Mouse (Mus musculus): Measurements from ENCODE around the gene Ddx19a. TPM values are rescaled to one million over a fixed set of nuclear protein-coding genes. Genes with fewer than 3 reads are reported as not detected.
"Not testable (repeated sequence)": the region's sequence is repeated elsewhere in the genome, so short reads cannot be mapped to it uniquely, and the experiment has no call there.

The Ddx19a gene
- polyA plus RNA-seq, 1 experiment from 2014 or later: 11.5 TPM

GRCm38 (mm10) chr8:110929672-110930071 is 67.9 kb downstream of the Ddx19a start:
- not testable (repeated sequence) for H3K4me3 ChIP-seq (ENCODE audit: low read length); ATAC-seq
- over 99% methylated on average over 8 of the region's 8 CpGs for WGBS

GRCm38 (mm10) chr8:110929066-110929465 is 68.5 kb downstream of the Ddx19a start:
- no peaks in the 10 kb centered on the region for H3K36me3 ChIP-seq (ENCODE audit: control insufficient read depth, insufficient read depth, low read length)
- H3K9me3 ChIP-seq (ENCODE audit: control insufficient read depth, low read length): no peaks in the 10 kb centered on the region
- WGBS: 70% methylated on average over 5 of the region's 5 CpGs
- no peaks in the 10 kb centered on the region for H3K27me3 ChIP-seq (replicated peaks; ENCODE audit: control insufficient read depth, insufficient read depth, low read length)
- no peak overlapping the region for H3K4me2 ChIP-seq (ENCODE audit: low read depth, low read length)
- peaks cover 14% of the 10 kb centered on the region for H3K4me1 ChIP-seq (ENCODE audit: control insufficient read depth, insufficient read depth, low read length)
- H3K4me3 ChIP-seq (ENCODE audit: low read length): no peak overlapping the region
- no peak overlapping the region for H3K9ac ChIP-seq (ENCODE audit: low read depth, low read length)
- no peak overlapping the region for H3K27ac ChIP-seq (ENCODE audit: low read length)
- ATAC-seq: 0 out of 2 replicates have a peak, but pooled peaks have one; percentile 31

More at GRCm38 (mm10) chr8:110929672-110930071, 67.9 kb downstream of the Ddx19a start:
- H3K36me3 ChIP-seq (ENCODE audit: control insufficient read depth, insufficient read depth, low read length); H3K27ac ChIP-seq (ENCODE audit: low read length); H3K4me2 ChIP-seq (ENCODE audit: low read depth, low read length); H3K9me3 ChIP-seq (ENCODE audit: control insufficient read depth, low read length); H3K27me3 ChIP-seq (replicated peaks; ENCODE audit: control insufficient read depth, insufficient read depth, low read length); H3K9ac ChIP-seq (ENCODE audit: low read depth, low read length): not testable (repeated sequence)
- peaks cover 14% of the 10 kb centered on the region for H3K4me1 ChIP-seq (ENCODE audit: control insufficient read depth, insufficient read depth, low read length)

- 75% methylated on average over 7 of the region's 7 CpGs for WGBS
- Histone ChIP-seq H3K27ac (ENCODE audit: low read length) (no peak overlapping the region), H3K4me2 (ENCODE audit: low read depth, low read length) (no peak overlapping the region), H3K4me1 (ENCODE audit: control insufficient read depth, insufficient read depth, low read length) (peaks cover 14% of the 10 kb centered on the region), H3K9me3 (ENCODE audit: control insufficient read depth, low read length) (no peaks in the 10 kb centered on the region), H3K36me3 (ENCODE audit: control insufficient read depth, insufficient read depth, low read length) (no peaks in the 10 kb centered on the region), H3K27me3 (replicated peaks; ENCODE audit: control insufficient read depth, insufficient read depth, low read length) (no peaks in the 10 kb centered on the region), H3K9ac (ENCODE audit: low read depth, low read length) (no peak overlapping the region), H3K4me3 (ENCODE audit: low read length) (no peak overlapping the region)
- no peak for ATAC-seq
Measured at GRCm38 (mm10) chr8:110928435-110928834, 69.2 kb downstream of the Ddx19a start.

GRCm38 (mm10) chr8:110926690-110927089 is 70.9 kb downstream of the Ddx19a start:
- no peak overlapping the region for H3K4me3 ChIP-seq (ENCODE audit: low read length)
- H3K4me2 ChIP-seq (ENCODE audit: low read depth, low read length): no peak overlapping the region
- no peak overlapping the region for H3K9ac ChIP-seq (ENCODE audit: low read depth, low read length)
- H3K27me3 ChIP-seq (replicated peaks; ENCODE audit: control insufficient read depth, insufficient read depth, low read length): no peaks in the 10 kb centered on the region
- H3K4me1 ChIP-seq (ENCODE audit: control insufficient read depth, insufficient read depth, low read length): peaks cover 12% of the 10 kb centered on the region
- no peaks in the 10 kb centered on the region for H3K36me3 ChIP-seq (ENCODE audit: control insufficient read depth, insufficient read depth, low read length)
- 0 out of 2 replicates have a peak overlapping the region, but pooled peaks have one; percentile 15 for H3K27ac ChIP-seq (ENCODE audit: low read length)
- H3K9me3 ChIP-seq (ENCODE audit: control insufficient read depth, low read length): no peaks in the 10 kb centered on the region
- WGBS: 38% methylated on average over 5 of the region's 5 CpGs
- ATAC-seq: no peak

- no peak for ATAC-seq
- Histone ChIP-seq H3K27ac (ENCODE audit: low read length) (no peak overlapping the region), H3K36me3 (ENCODE audit: control insufficient read depth, insufficient read depth, low read length) (no peaks in the 10 kb centered on the region), H3K9me3 (ENCODE audit: control insufficient read depth, low read length) (no peaks in the 10 kb centered on the region), H3K9ac (ENCODE audit: low read depth, low read length) (no peak overlapping the region), H3K4me3 (ENCODE audit: low read length) (no peak overlapping the region), H3K27me3 (replicated peaks; ENCODE audit: control insufficient read depth, insufficient read depth, low read length) (no peaks in the 10 kb centered on the region), H3K4me1 (ENCODE audit: control insufficient read depth, insufficient read depth, low read length) (peaks cover 15% of the 10 kb centered on the region), H3K4me2 (ENCODE audit: low read depth, low read length) (no peak overlapping the region)
- 85% methylated on average over 8 of the region's 8 CpGs for WGBS
Measured at GRCm38 (mm10) chr8:110925691-110926140, 71.9 kb downstream of the Ddx19a start.

Small RNAs within 50 kb of the gene (microRNA-seq; reads per million reads assigned to microRNA genes)
- gene Gm24103 (not detected), gene Mir3473d (0.91 reads per million)

Other genes starting within 250 kb of the Ddx19a start
- gene Il34, start 191.9 kb downstream of the Ddx19a start, polyA plus RNA-seq (2015; fragmentation: Nextera tagmentation; extraction: Ambion mirVana): 2.0 and 2.4 TPM in 2 replicates
- gene Cog4, start 151.2 kb downstream of the Ddx19a start, polyA plus RNA-seq (2015; fragmentation: Nextera tagmentation; extraction: Ambion mirVana): 78.5 and 79.3 TPM in 2 replicates
- gene Sf3b3, start 151.0 kb downstream of the Ddx19a start, polyA plus RNA-seq (2015; fragmentation: Nextera tagmentation; extraction: Ambion mirVana): 107 and 114 TPM in 2 replicates
- gene Fuk, start 95.3 kb downstream of the Ddx19a start, polyA plus RNA-seq (2015; fragmentation: Nextera tagmentation; extraction: Ambion mirVana): 13.8 and 15.1 TPM in 2 replicates
- 10.7 and 11.1 TPM in 2 replicates for gene St3gal2, start 77.9 kb downstream of the Ddx19a start, polyA plus RNA-seq (2015; fragmentation: Nextera tagmentation; extraction: Ambion mirVana)
- gene Ddx19b, start 34.0 kb upstream of the Ddx19a start, polyA plus RNA-seq (2015; fragmentation: Nextera tagmentation; extraction: Ambion mirVana): 6.9 and 7.4 TPM in 2 replicates
- gene Aars, start 35.3 kb upstream of the Ddx19a start, polyA plus RNA-seq (2015; fragmentation: Nextera tagmentation; extraction: Ambion mirVana): 51.6 and 52.3 TPM in 2 replicates
- 7.8 and 11.3 TPM in 2 replicates for gene Exosc6, start 58.5 kb upstream of the Ddx19a start, polyA plus RNA-seq (2015; fragmentation: Nextera tagmentation; extraction: Ambion mirVana)
- 0.07 and 0.09 TPM in 2 replicates for gene Clec18a, start 94.6 kb upstream of the Ddx19a start, polyA plus RNA-seq (2015; fragmentation: Nextera tagmentation; extraction: Ambion mirVana)
- gene Pdpr, start 96.8 kb upstream of the Ddx19a start, polyA plus RNA-seq (2015; fragmentation: Nextera tagmentation; extraction: Ambion mirVana): 6.5 and 8.5 TPM in 2 replicates